Mouse (Mus musculus): ENCODE results near the gene Vps13d.

Vps13d gene

DNA sequence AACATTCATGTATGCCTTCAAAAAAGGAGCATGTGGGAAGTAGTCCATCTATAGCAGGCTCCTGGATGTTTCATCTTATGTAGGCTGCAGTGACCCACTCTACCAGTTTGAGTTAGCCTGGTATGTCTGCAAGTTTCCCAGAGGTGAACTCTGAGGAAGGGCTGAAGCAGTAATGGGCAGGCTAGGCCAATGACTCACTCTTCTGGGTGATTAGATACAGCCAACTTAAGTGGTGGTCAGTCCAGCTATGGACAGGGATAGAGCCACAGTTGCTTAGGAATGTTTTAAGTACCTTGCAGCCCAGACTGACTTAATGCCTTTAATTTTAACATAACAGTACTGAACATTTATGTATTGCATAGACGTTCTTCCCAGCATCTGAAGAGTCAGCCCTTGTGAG is 192.1 kb downstream of the Vps13d start:
- TF ChIP-seq GATA4 (IDR thresholded peaks at IDR 0.05; ENCODE audit: insufficient replicate concordance, low read length) = no peak

DNA sequence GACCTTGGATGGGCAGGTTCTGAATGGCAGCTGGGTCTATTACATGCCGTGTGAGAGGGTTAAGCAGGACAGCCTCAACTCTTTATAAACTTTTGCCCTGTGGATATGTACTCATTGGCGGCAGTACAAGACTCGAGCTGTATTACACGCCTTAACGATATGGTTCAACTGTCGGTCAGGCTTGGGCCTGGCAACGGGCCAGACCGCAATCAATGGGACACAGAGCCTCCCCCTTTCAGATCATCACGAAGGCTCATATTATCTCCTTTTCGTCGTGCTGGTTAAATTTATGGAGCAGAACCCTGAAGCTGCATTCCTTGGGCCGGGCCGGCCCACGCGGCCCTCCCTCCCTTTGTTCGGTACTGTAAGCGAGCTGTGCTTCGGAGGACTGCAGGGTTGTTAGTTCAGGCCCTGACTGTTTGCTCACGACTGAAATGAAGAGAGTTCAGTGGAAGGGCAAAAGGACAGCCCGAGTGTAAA is 194.9 kb downstream of the Vps13d start:
- peak; percentile 90; the same call in 1 of the 2 replicates for TF ChIP-seq GATA4 (IDR thresholded peaks at IDR 0.05; ENCODE audit: insufficient replicate concordance, low read length)

DNA sequence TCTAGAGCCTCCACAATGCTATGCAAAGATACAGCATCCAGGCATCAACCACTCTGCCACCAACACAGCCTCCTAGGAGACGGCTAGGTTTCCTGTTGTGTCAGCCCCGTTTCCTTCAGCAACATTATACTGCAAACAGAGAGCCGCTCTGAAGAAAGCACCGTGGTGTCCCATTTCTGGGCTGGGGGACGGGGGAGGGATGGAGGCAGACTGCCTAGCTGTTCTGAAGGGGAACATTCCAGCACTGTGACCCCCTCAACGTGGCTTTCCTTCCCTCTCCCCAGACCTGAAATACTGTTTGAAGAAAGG is 195.3 kb downstream of the Vps13d start:
- TF ChIP-seq GATA4 (IDR thresholded peaks at IDR 0.05; ENCODE audit: insufficient replicate concordance, low read length) = no peak

DNA sequence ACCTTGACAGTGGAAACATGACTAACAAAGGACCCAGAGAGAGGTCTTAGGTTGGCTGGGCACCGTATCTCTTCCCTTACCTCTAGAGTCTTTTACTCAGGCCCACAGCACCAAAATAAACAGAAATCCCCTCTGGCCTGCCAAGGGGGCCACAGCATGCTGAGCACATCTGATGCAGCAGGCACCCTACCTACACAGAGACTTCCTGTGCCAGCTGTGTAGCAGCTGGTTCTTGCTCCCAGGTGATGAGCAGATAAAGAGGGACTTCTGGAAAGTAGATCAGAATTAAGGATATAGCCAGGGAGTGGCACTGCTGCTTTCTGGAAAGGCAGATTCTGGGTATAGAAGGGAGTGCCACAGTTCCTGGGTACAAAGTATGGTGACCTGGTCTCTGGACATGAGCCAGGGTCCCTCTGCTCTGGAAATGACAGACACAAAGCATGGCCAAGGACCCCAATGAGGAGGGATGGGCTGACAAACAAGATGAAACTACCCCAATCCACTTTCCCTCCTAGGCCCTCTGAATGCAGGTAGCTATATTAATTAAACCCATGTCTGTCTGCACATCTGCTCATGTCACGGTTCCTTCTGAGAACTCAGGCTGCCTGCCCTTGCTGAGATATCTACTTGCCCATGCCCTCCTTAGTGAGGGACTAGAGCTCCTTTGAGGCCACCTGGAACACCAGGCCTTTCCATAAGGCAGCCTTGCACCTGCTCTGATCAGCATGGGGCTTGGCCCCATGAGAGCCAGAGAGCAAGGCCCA is 195.8 kb downstream of the Vps13d start:
- no peak for TF ChIP-seq GATA4 (IDR thresholded peaks at IDR 0.05; ENCODE audit: insufficient replicate concordance, low read length)

DNA sequence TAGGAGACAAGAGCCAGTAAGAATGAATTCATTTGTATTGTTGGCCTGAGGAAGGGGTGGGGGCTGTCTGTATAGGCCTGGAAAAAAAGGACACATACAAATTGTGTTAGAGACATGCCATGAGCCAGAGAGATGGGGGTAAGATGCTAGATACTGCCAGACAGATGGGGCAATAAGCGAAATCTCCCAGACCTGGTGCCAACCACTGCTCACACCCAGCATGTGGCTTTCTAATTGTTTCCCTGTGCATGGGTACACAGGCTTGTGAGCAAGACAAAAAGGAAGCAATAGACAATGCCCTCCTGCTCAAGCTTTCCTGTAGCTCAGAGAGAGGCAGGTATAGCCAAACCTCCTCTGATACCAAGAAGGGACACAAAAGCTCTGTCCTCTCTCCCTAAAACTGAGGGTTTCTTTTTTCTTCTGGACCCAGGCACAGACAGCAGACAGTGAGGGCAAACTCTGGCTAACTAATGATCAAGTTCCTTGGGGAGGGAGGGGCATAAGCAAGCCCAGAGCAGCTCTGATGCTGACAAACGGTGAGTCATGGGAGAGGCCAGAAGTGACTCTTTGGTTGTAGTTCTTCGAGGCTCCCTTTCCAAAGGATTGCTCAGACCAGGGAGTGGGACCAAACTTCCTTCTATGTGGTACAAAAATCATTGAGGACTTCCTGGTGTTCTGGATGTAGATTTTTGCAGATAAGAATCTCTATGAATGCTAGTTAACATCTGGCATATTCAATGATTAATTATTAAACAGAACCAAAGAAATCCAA is 196.7 kb downstream of the Vps13d start:
- peak; percentile 54; the same call in 1 of the 2 replicates for TF ChIP-seq GATA4 (IDR thresholded peaks at IDR 0.05; ENCODE audit: insufficient replicate concordance, low read length)

DNA sequence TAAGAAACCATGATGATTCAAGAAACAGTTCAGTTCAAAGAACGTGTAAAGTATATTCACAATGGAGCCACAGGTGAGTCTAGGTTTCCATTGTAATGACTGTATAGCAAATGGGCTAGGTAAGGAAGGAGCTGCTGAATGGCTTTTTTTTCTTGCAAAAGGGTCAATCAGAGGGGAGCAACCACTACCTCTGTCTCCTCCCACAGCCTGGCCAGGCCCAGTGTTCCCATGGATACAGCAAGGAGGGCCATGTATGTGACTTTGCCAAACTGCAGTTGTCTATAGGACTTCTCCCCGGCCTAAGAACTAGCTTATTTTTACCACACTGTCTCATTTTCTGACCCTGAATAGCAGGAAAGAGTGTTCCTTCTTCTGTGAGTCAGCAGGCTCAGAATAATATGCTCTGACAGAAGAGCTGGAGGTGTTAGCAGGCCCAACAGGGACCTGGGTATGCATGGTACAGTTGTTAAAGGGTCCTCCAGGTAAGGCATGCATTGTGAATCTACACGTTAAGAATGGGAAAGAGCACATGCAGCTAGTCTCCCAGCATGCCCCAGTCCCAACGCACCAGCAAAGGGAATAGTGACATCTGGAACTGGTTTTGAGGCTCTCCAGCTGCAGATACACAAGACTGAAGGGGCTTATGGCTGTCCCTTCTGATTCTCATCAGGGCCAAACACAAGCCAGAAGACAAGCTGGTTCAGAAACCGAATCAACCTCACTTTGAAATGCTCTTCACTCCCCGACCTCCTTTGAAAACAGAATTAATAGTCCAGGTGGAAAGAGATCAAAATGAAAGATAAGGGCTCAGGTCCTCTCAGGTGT is 197.6 kb downstream of the Vps13d start:
- no peak; the same call in 1 of the 2 replicates for TF ChIP-seq GATA4 (IDR thresholded peaks at IDR 0.05; ENCODE audit: insufficient replicate concordance, low read length)

DNA sequence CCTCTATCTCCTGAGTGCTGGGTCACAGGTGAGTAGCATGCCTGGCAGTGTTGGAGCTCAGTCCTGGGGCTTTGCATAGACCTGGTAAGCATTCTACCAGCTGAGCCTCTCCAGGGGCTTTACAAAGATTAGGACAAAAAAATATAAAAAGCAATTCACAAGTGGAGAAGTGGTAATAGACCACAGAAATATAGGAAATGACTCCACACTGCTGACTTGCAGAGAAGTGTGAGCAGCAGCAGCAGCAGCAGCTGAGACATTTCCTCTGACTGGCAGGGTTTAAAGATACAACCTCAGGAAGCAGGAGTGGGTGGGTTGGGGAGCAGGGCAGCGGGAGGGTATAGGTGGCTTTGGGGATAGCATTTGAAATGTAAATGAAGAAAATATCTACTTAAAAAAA is 199.0 kb downstream of the Vps13d start:
- no peak for TF ChIP-seq GATA4 (IDR thresholded peaks at IDR 0.05; ENCODE audit: insufficient replicate concordance, low read length)

DNA sequence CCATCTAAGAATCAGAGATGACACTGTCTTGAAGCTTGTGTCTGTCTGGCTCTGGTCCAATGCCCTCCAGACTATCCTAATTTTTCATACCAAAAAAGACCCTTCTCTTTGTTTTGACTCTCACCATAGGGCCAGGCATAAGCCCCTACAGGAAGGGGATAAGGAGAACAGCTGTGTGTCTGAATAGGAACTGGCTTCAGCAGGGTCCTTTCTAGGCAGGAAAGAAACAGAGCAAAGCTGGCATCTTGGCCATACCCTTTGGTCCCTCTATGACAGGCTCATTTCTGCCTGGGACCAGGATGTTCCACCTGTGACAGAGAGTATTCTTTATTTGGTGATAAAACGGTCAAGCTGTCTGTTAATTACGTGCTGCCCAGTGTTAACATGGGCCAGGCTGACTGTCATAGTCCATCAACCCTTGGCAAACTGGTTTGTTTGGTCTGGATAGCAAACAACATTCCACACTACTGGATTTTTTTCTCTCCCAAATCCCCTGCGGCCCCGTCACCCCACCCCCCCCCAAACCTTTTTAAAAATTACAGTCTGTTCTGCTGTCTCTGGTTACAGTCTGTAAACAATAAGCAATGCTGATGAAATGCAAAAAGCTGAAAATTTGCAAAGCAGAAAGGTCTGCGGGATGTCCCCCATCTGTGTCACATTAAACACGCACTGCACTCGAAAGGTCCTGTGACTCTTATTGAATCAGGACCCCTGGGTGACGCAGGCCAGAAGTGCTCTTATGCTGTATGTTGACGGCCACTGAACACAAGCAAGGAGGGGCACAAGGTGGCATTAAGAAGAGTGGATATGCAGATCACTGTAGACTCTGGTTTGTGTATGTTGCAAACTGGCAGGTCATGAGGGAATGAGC is 201.5 kb downstream of the Vps13d start:
- TF ChIP-seq GATA4 (IDR thresholded peaks at IDR 0.05; ENCODE audit: insufficient replicate concordance, low read length) = no peak

DNA sequence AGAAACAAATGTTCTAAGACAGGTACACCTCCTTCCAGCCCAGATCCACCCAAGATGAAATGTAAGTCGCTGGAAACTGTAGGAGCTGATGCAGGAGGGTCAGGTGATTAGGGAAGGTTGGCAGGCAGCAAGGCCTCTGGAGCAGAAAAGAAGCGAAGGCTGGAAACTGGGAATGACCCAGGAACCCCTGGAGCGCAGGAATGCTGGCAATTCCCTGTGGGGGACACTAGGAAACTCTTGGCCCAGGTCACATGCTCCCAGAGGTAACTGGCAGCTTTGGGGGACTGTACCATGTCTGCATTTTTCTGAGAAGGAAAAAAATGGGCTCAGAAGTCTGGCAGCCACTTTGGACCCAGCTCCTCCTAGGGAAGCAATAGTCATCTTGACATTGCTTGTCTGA is 202.4 kb downstream of the Vps13d start:
- no peak for TF ChIP-seq GATA4 (IDR thresholded peaks at IDR 0.05; ENCODE audit: insufficient replicate concordance, low read length)

DNA sequence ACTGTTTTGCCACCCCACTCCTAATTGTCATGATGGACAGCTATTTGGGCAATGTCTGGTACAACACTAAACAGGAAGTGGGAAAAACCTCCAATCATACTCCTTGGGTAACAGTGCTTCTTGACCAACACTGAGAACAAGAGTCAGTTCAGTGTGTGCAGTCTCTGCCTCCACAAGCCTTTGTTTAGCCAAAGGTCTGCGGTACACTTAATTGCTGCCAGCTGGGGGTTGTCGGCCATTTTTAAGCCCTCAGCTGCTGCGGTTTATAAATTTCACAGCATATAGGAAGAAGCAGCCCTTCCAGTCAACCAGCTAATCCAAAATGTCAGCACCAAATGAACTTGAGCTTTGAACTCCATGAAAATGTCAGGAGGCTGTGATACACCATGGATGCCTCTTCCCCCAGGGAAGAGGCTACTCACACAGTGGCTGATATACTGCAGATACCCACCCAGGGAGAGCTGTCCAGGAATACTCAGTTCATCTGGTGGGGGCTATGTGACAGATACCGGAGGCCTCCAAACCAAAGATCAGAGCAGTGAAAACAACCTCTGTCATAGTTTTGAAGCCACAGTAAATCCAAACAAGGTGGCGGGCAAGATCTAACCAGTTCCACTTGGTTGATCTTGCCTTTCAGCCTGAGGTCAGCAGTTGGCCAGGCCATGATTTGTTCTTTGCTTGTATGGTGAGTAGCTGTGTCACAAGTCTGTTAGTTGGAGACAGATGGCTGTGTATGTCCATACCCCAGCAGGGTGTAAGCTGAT is 206.2 kb downstream of the Vps13d start:
- TF ChIP-seq GATA4 (IDR thresholded peaks at IDR 0.05; ENCODE audit: insufficient replicate concordance, low read length) = no peak

DNA sequence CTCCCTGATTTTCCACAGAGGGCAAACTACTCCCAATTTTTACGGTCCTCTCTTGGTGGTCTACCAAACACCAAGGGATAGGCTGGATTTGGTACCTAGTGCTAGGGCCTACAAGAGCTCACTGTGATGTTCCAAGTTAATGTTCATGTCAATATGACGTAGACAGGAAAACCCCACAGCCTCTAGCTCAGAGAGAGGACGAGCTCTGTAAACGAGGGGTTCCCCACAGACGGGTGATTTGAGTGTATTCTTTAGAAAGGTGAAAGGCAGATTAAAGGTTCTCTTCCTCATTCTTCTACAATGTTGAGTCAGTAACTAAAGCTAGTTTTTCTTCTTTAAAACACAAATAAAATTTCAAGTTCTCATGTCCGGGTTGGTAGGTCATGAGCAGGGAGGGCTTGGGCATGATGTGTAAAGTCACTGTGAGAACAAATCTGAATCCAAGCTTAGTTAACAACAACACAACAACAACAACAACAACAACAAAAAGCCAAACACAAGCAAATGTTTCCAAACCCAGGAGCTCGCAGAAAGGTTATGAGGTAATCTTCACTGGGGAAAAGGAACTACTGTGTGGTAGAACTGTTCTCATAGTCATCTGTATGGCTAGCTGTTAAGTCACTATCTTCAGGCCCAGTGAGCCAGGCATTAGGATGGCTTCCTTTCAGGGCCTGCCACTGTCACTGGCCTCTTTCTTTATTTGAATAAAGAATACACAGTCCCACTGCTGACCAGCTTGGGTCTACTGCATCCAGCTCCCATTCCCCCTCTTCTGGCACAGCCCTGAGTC is 208.6 kb downstream of the Vps13d start:
- TF ChIP-seq GATA4 (IDR thresholded peaks at IDR 0.05; ENCODE audit: insufficient replicate concordance, low read length) = no peak

DNA sequence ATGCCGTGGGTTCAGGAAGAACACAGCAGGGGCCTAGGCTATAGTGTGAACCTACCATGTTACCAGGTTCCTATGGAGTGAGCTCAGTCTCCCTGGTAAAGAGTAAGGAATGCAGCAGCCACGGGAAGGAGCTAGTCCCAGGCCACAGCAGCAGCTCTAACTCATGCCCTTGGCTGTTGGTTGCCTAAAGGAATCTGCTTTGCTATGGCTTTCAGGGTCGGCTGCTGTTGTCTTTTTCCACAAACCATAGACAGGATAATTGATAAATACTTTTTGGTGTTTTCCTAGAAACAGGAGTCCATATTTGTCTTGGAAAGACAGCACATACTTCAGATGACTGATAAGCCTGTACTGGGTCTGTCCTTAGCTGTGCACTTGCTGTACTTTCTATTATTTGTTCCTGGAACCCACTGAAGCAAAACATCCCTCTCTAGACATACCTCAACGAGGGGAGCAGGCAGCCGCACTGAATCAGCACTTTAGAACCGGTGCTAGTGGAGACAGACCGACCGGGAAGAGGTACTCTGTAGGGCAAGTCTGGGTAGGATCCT is 210.9 kb downstream of the Vps13d start:
- TF ChIP-seq GATA4 (IDR thresholded peaks at IDR 0.05; ENCODE audit: insufficient replicate concordance, low read length) = peak; percentile 86

DNA sequence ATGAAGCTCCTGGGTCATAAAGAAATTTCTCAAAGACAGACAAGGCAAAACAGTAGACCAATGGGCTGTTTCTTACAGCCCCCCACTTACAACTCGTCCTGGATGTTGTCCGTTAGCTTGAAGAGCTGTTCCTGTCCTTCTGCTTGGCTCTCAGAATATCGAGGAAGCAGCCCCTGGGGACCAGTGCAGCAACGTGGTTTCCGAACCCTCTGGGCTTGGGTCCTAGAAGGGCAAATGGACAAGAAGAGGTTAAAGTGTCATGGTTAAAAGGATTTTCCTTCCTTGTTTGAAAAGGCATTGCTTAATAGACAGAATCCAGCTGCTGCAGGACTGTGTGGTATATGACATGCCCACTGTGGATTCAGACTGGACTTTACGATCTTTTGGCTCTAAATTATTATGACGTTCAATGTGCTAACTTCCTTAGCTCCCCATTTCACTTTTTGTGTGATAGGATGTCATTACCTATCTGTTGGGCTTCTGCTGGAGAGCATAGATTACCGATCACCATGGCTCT is 211.5 kb downstream of the Vps13d start:
- TF ChIP-seq GATA4 (IDR thresholded peaks at IDR 0.05; ENCODE audit: insufficient replicate concordance, low read length) = no peak
